Mouse (Mus musculus) 3134 (cell line): ENCODE measurements around the gene B3gnt2.

Experiments
- DNase-seq: peaks from one replicate; pipeline ENCODE4 v3.0.0-alpha.2; 2011; ENCODE audit warnings: low spot score; ENCODE audit not compliant: insufficient read length; ENCODE audit errors: extremely low read depth

B3gnt2 gene

DNA sequence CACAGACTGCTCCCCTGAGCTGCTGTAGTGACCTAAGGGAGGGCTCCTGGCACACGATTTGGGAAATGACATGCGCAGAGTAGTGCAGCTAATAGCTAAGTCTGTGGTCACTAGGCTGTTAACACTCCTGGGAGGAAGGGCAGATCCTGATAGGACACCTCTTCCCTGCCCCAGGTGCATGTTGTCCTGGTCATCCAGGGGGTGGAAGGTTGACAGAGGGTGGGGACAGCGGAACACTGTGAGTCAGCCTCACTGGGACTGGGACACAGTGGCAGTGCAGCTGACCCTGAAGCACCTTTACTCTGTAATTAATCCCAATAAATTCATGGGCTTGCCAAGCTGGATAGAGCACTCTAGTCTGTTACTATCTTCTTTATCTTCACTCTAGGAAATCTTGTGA lies 39.5 kb downstream of the B3gnt2 start:
- DNase-seq: no peak

DNA sequence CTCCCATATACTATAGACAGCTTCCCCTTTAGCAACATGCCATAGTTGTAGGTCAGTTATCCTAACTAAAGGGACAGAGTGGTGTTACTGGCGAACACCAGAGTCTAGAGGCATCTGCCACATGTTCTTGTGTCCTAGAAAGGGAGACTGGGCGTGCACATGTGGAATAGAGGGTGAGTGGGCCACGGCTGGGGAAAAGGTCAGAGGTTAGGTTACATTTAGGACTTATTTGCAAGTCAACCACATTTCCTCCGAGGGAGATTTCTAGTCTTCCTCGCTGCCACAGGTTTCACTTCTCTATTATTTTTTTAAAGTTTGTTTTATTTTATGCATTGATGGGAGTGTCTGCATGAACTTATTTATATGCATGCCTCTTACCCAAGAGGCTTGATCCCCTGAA lies 42.4 kb downstream of the B3gnt2 start:
- DNase-seq: no peak

DNA sequence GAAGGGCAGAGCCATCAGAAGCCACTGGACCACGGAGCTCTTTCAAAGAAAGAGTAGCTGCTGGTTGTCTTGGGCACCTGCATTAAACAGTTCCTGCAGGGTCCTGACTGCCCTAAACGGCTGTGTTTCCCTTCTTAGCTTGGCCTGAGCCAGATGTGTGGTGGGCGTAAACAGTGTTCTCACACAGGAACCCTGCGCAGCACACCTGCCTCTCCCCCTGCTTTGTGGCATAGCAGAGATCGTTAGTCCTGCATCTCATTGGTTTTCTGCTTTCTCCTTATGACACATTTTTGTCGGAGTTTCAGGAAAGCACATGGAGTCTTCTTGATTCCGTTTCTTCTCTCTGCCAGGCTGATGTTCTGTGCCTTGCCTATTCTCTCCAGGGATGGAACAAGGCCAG lies 44.9 kb downstream of the B3gnt2 start:
- DNase-seq: no peak

DNA sequence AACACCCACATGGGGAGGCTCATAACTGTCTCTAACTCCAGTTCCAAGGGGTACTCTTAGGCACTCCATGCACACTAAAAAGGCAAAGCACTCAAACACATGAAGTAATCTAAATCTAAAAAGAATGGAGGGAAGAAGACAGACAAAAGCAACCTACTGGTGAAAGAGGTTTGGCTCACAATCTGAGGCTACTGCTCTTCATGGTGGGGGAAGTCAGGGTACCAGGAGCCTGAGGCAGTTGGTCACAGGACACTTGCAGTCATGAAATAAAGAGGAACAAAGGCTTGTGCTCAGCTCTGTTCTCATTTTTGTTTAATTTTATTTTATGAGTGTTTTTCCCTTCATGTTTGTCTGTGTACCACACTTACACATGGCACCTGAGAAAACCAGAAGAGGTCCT lies 45.6 kb downstream of the B3gnt2 start:
- DNase-seq: no peak

DNA sequence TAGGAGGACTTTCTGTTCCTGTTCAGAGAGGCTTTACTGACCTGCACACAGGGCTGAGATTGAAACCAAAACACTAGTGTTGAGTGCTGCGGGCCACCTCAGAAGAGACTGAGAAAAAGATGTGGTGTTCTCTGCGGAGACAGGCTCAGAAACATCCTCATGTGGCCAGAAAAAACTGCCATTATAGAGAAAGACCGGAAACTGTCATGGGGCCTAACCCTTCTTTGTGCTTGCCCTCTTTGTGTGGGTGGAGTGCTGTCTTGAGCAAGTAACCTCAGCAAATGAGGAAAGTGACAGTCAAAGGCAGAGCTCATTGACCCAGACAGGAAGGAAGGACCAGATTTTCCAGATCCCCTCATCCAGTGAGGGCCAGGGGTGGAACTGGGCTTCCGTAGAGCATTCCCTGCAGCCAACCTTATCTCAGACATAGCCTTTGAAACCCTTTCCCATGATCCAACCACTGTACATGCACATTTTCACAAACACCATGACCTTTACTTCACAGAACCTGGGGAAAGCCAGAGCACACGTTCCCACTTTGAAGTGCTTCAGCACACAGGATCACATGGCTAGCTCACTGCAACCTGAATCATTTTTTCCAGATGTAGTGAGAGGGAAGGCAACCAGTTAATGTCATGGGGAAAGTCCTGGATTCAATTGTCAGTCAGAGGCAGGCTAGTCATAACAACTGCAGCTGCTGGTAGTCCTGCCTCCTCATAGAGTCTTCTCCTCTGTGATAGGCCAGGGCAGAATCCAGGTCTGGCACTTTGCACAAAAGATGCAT lies 46.6 kb downstream of the B3gnt2 start:
- no peak for DNase-seq

DNA sequence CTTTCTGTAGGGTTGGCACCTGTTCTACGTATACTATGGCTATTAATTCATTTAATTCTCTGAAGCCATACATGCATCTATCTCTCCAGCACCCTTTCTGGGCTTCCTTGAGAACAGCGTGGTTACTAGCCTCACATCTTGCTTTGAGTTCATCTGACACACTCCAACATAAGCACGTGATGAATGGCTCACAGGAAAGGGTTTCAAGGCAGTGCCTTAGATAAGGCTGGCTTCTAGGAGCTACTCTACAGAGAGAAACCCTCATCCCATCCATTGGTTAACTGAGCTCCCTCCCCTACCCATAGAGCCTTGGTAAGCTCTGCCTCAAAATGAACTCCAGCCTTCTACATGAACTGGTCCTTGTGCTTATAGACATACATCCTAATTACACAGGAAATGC lies 47.3 kb downstream of the B3gnt2 start:
- DNase-seq: no peak

DNA sequence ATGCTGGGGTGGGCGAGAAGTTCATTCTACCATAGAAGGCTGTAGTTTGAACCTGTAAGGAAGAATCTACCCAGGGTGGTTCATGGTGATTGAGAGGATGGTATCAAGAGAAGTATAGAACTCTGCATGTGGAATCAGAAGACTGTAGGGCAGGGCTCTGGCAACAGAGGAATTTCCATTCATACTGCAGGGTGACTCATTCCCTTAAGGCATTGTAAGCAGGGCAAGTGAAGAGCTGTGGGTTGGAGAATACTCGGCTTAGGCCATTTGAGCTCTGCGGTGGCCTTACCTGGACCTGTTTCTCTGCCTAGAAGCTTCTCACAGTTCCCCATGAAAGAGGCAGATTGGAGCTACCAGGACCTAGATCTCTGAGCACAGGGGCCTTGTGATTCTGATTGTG lies 49.3 kb downstream of the B3gnt2 start:
- peak; percentile 74 for DNase-seq

DNA sequence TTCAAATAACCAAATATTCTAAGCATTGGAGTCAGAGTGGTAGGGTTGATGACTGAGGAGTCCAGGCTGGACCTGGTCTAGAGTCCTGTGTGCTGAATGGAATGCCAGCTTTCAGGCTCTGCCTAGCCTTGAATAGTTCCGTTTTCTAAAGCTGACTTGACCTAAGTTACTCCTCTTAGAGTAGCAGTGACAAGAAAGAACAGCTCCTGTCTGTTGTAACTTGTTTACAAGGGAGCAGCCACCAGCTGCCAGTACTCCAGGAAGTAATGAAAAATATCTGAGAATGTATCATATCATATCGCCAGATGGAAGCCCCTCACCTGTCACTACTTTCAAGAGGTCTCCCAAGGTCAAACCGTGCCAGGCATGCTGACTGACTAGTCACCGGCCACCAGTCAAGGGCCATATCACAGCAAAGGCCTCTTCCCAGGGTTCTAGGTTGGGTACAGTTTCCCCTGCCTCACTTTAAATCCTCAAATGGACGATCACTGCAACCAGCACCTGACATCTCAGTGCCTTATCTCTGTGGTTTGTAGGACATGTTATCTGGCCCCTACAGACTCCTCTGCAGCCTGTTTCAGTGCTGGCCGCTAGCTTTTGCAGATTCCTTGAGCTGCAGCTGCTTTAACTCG lies 51.2 kb downstream of the B3gnt2 start:
- DNase-seq: no peak

DNA sequence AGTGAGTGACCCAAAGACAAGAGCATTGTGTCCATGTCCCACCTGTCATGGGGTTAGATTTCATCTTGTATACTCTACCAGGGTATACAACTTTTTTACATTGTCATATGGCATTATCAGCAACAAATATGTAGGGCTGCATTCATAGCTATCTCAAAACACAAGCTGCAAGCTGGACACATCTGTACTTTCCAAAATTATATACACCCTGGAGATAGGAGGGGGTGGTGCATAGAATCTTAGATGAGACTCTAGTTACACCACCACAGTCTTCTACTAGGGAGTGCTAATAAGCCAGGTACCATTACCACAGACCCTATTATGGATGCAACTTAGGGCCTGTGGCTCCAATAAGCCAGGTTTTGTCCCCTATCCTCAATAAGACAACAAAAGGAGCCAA lies 52.7 kb downstream of the B3gnt2 start:
- DNase-seq: no peak

DNA sequence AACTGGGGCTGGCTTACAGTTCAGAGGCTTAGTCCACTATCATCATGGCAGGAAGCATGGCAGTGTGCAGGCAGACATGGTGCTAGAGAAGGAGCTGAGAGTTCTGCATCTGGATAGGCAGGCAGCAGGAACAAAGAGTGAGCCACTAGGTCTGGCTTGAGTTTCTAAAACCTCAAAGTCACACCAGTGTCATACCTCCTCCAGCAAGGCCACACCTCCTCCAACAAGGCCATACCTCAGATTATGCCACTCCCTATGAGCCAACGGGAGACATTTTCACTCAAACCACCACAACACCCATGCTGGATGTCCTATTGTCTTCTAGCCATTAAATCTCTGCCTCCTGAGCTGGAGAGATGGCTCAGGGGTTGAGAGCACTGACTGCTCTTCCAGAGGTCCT lies 55.6 kb downstream of the B3gnt2 start:
- no peak for DNase-seq

DNA sequence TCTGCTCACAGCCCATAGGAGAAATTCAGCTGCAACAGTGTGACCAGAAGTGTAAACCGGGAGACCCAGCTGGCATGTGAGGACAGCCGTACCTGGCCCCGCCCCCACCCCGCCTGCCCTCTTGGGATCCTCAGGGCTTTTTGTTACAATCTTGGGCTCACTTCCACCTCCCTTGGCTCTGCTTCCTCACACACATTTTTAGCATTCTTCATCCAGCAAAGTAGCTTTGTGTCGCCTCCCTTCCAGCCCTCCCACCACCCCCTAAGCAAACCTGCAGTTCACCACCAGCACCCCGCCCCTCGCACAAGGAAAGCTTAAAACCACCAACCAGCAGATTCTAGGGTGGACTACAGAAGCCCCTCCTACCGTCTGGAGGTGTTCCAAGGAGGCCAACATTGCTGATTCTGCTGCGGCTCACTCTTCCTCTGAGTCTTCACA lies 60.8 kb downstream of the B3gnt2 start:
- peak; percentile 86 for DNase-seq

DNA sequence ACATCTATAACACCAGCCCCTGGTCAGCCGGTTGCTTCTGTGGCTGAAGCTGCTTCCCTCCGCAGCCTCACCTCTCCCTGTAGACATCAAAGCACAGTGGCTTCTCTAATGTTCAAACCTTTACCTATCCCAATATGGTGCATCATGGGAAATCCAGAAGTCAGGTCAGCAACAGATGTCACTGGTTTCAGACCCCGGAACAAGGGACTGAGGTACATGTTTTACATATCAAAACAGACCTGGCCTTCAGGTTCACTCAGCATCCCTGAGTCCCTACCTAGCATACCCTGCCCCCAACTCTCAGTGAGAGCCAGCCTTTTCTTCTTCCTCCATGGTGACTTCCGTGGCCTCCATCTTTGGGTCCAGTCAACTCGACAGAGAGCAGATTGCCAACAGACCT lies 61.8 kb downstream of the B3gnt2 start:
- DNase-seq: no peak

DNA sequence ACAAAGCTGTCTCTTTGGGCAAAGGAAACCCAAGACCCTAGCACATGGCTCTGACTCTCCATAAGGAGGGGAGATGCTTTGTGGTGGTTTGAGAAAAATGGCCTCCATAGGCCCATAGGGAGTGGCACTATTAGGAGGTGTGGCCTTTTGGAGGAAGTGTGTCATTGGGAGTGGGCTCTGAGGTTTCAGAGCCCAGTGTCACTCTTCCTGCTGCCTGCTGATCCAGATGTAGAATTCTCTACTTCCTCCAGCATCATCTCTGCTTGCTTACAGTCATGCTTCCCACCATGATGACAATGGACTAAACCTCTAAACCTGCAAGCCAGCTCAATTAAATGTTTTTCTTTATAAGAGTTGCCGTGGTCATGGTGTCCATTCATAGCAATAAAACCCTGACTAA lies 66.0 kb downstream of the B3gnt2 start:
- no peak for DNase-seq

DNA sequence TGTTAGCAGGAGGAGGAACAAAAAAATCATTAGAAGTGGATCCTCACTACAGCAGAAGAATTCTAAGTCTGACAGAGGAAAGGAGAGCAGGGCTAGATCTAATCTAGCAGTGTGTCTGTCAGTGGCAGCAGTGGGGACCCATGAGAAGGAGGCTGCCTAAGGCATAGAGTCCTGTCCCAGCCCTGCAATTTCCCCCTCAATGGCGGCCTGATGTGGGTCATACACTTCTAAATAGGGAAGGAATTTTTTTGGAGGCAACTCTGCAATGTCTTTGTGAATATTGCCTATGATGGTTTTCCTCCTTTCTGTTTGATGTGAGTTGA lies 66.9 kb downstream of the B3gnt2 start:
- no peak for DNase-seq

DNA sequence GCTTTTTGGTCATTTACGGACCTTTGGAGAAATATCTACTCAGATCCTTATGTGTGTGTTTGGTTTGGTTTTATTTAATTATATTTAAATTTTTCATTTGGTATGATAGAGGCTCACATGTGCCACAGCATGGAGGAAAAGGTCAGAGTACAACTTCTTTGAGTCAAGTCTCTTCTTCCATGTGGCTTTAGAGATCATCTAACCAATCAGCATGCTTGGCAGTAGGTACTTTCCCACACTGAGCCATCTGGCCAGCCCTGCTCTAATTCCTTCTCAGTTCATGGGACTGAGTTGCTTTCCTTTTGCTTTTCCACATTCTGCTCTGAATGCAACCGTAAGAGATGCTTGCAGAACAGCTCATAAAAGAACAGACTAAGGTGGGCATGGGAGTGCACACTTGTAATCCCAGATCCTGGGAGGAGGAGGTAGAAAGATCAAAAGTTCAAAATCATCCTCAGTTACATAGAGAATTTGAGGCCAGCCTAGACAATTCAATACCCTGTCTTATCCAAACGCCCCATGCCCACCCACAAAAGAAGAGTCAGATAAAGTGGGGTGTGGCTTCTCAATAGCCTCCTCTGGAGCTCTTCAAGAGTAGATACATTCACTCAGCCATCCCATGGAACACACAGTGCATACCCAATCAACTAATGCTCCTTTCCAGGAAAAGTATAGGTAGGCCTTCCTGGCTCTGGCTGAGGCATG lies 67.4 kb downstream of the B3gnt2 start:
- no peak for DNase-seq

DNA sequence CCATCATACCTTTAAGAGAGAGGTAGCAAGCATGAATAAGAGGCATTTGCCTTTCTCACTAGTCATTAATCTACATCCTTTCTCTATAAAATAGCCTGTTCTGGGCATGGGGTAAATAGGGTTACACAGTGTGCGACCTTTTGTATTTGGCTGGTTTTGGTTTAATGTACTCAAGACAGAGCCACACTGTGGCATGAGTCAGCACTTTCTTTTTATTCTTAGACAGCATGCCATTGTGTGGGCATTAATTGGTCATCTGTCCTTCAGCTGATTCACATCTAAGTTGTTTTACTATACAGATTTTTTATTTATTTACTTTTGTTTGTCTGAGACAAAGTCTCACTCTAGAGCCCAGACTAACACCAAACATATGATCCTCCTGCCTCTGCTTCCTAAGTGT lies 68.6 kb downstream of the B3gnt2 start:
- DNase-seq: no peak

DNA sequence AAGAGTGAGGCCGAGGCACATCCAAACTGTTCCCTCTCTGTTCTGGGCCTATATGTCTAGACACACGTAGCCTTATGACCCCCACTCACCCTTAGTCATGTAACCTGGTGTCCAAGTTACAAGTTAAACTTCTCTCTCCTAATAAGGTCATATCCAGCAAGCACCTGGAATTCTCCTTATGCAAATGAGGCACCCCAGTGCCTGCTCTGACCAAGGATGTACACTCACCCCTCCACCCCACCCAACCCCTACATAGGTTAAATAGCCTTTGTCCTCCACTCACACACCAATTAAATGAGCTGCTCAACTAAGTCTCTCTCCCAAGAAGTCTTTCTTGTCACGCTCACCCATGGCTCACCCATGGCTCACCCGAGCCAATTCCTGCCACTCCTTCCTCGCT lies 69.0 kb downstream of the B3gnt2 start:
- DNase-seq: no peak

DNA sequence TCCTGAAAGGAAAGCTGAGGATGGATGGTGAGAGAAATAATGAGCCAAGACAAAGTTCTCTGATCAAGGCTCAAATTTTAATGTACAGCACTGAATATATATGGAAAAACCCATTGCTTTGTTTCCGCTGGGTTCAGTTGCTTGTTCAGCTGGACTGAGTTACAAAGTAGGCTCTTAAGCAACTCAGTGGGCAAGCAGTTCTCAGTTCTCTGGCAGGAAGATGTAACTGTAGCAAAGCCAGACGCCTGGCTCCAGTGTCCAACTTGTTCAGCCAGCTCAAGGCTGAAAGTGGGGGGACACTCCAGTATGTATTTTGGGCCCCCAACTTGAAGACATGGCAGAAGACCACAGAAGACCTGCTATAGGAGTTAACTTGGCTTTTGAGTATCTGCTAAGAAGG lies 72.9 kb downstream of the B3gnt2 start:
- no peak for DNase-seq

DNA sequence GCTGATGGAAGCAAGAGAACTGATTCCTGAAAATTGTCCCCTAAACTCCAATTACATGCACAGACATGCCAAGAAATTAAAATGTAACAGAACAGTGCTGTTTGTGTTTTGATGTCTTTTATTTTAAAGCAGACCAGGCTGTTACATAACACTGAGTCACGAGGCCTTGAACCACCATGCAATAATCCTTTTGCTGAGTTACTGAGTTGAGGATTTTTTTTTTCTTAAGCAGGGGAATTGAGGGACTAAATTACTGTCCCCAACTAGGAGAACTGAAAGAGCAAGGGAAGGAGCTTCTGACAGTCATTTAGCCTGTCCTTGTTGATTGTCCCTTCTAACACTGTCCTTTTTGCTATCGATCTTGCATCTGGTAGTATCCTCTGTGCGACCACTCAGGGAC lies 76.3 kb downstream of the B3gnt2 start:
- no peak for DNase-seq

DNA sequence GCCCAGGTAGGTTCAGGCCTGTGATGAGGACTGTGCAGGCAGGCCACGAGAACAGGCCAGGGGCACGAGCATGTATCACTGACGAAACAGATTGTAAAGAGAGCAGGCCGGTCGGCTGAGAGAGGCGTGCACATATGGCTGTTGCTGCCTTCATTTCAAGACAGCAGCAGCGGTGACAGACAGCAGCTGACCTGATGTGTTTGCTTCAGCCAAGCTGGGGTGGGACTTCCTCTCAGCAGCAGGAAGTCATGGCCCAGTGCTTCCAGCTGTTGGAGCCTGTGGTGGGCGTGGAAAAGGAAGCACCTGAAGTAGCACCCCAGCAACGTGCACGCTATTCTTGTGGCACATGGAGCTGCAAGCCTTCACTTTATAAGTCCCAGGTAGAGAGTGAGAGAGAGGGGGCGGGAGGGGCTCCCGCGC lies 78.0 kb downstream of the B3gnt2 start:
- DNase-seq: no peak

DNA sequence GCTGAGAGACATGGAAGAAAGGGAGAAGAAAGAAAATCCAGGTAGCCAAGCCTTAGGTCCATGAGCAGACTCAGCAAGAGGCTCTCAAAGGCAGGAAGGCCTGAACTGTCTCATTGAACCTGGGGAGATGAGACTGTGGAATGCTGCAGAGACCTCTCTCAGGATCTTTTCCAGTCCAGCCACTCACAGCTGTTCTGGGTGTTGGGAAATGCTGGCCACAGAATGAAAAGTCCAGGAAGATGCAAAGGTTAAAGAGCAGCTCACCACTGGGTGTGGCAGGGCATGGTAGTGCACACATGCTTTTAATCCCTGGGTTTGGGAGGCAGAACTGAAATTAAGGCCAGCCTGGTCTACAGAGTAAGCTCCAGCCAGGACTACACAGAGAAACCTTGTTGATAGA lies 79.6 kb downstream of the B3gnt2 start:
- peak; percentile 74 for DNase-seq

DNA sequence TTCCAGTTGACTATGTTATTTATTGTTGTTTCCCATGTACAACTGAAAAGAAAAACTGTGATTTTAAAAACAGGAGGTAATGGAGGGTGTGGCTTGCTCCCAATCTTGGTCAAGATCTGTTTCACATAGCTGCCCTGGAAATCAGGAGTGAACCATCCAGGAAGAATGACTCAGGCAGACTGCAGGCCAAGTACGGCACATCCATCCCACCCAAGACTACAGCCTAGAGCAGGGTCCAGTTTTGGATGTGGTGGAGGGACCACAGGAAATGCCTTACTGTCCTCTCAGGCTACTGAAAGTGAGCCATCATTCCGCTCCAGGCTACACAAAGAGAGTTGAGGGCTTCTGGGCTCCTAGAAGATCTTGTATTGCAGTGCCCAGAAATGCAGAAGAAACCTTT lies 80.0 kb downstream of the B3gnt2 start:
- peak; percentile 68 for DNase-seq
